Mouse (Mus musculus): Measurements from ENCODE around the gene Mpp5. TPM values are rescaled to one million over a fixed set of nuclear protein-coding genes. Genes with fewer than 3 reads are reported as not detected.

The Mpp5 gene
- polyA plus RNA-seq (2014; fragmentation: Nextera tagmentation; extraction: Ambion mirVana), result 22.2 and 23.7 TPM in 2 replicates

- H3K9ac ChIP-seq (replicated peaks; ENCODE audit: low read length), result peak within 1 kb of the TSS; percentile 88
- ATAC-seq (replicated peaks; ENCODE audit: insufficient number of reproducible peaks, low FRiP score, low TSS enrichment, low read depth) (peak; percentile 100), DNase-seq (ENCODE audit: low spot score) (peak; percentile 98)
- H3K9me3 ChIP-seq (replicated peaks; ENCODE audit: control insufficient read depth, low read length), result no peaks in the 10 kb centered on the region
- no peaks in the 10 kb centered on the region for H3K36me3 ChIP-seq (replicated peaks; ENCODE audit: control insufficient read depth, insufficient read depth, low read depth, low read length)
- H3K27me3 ChIP-seq (ENCODE audit: control insufficient read depth, insufficient read depth, low read length), result no peaks in the 10 kb centered on the region
- WGBS, result under 1% methylated on average over 72 of the region's 98 CpGs
- peak within 1 kb of the TSS; percentile 94 for H3K27ac ChIP-seq (replicated peaks; ENCODE audit: low read depth, low read length)
- H3K4me2 ChIP-seq (ENCODE audit: low read depth, low read length), result peak within 1 kb of the TSS; percentile 70
- peak within 1 kb of the TSS; percentile 86 for H3K4me3 ChIP-seq (ENCODE audit: low read depth, low read length)
- no peaks in the 10 kb centered on the region for H3K4me1 ChIP-seq (ENCODE audit: control insufficient read depth, insufficient read depth, low read length)
These were observed at the start of gene Mpp5 for GRCm38 (mm10) chr12:78748557-78749377. TSS of gene Mpp5 (plus strand) at chr12:78748907.

- DNase-seq (ENCODE audit: low spot score) (no peak), ATAC-seq (replicated peaks; ENCODE audit: insufficient number of reproducible peaks, low FRiP score, low TSS enrichment, low read depth) (no peak)
- Histone ChIP-seq H3K4me2 (ENCODE audit: low read depth, low read length) (no peak overlapping the region), H3K9ac (replicated peaks; ENCODE audit: low read length) (no peak overlapping the region), H3K27ac (replicated peaks; ENCODE audit: low read depth, low read length) (no peak overlapping the region), H3K9me3 (replicated peaks; ENCODE audit: control insufficient read depth, low read length) (no peaks in the 10 kb centered on the region), H3K4me3 (ENCODE audit: low read depth, low read length) (no peak overlapping the region), H3K4me1 (ENCODE audit: control insufficient read depth, insufficient read depth, low read length) (no peaks in the 10 kb centered on the region), H3K36me3 (replicated peaks; ENCODE audit: control insufficient read depth, insufficient read depth, low read depth, low read length) (no peaks in the 10 kb centered on the region), H3K27me3 (ENCODE audit: control insufficient read depth, insufficient read depth, low read length) (no peaks in the 10 kb centered on the region)
- 69% methylated on average over 2 of the region's 2 CpGs for WGBS
These were observed 30.9 kb upstream of the Mpp5 start for GRCm38 (mm10) chr12:78717783-78718182.

- Histone ChIP-seq H3K27me3 (ENCODE audit: control insufficient read depth, insufficient read depth, low read length) (no peaks in the 10 kb centered on the region), H3K9ac (replicated peaks; ENCODE audit: low read length) (no peak overlapping the region), H3K27ac (replicated peaks; ENCODE audit: low read depth, low read length) (no peak overlapping the region), H3K4me1 (ENCODE audit: control insufficient read depth, insufficient read depth, low read length) (no peaks in the 10 kb centered on the region), H3K4me3 (ENCODE audit: low read depth, low read length) (no peak overlapping the region), H3K9me3 (replicated peaks; ENCODE audit: control insufficient read depth, low read length) (no peaks in the 10 kb centered on the region), H3K4me2 (ENCODE audit: low read depth, low read length) (no peak overlapping the region), H3K36me3 (replicated peaks; ENCODE audit: control insufficient read depth, insufficient read depth, low read depth, low read length) (no peaks in the 10 kb centered on the region)
- WGBS, result 63% methylated on average over 4 of the region's 4 CpGs
- no peak for ATAC-seq (replicated peaks; ENCODE audit: insufficient number of reproducible peaks, low FRiP score, low TSS enrichment, low read depth)
- DNase-seq (ENCODE audit: low spot score), result no peak
These were observed 21.0 kb upstream of the Mpp5 start for GRCm38 (mm10) chr12:78727723-78728122.

GRCm38 (mm10) chr12:78739633-78740032 lies 9.1 kb upstream of the Mpp5 start:
- Histone ChIP-seq H3K9me3 (replicated peaks; ENCODE audit: control insufficient read depth, low read length) (no peaks in the 10 kb centered on the region), H3K27me3 (ENCODE audit: control insufficient read depth, insufficient read depth, low read length) (no peaks in the 10 kb centered on the region), H3K4me1 (ENCODE audit: control insufficient read depth, insufficient read depth, low read length) (no peaks in the 10 kb centered on the region), H3K36me3 (replicated peaks; ENCODE audit: control insufficient read depth, insufficient read depth, low read depth, low read length) (no peaks in the 10 kb centered on the region), H3K27ac (replicated peaks; ENCODE audit: low read depth, low read length) (no peak overlapping the region), H3K9ac (replicated peaks; ENCODE audit: low read length) (no peak overlapping the region), H3K4me2 (ENCODE audit: low read depth, low read length) (no peak overlapping the region), H3K4me3 (ENCODE audit: low read depth, low read length) (no peak overlapping the region)
- no peak for ATAC-seq (replicated peaks; ENCODE audit: insufficient number of reproducible peaks, low FRiP score, low TSS enrichment, low read depth)
- WGBS, result 58% methylated on average over 2 of the region's 2 CpGs
- no peak for DNase-seq (ENCODE audit: low spot score)

GRCm38 (mm10) chr12:78740289-78740688 lies 8.4 kb upstream of the Mpp5 start:
- no peak overlapping the region for H3K4me2 ChIP-seq (ENCODE audit: low read depth, low read length)
- H3K4me1 ChIP-seq (ENCODE audit: control insufficient read depth, insufficient read depth, low read length), result no peaks in the 10 kb centered on the region
- no peak overlapping the region for H3K9ac ChIP-seq (replicated peaks; ENCODE audit: low read length)
- H3K27ac ChIP-seq (replicated peaks; ENCODE audit: low read depth, low read length), result no peak overlapping the region
- no peaks in the 10 kb centered on the region for H3K9me3 ChIP-seq (replicated peaks; ENCODE audit: control insufficient read depth, low read length)
- no peak overlapping the region for H3K4me3 ChIP-seq (ENCODE audit: low read depth, low read length)
- no peaks in the 10 kb centered on the region for H3K27me3 ChIP-seq (ENCODE audit: control insufficient read depth, insufficient read depth, low read length)
- DNase-seq (ENCODE audit: low spot score) (no peak), ATAC-seq (replicated peaks; ENCODE audit: insufficient number of reproducible peaks, low FRiP score, low TSS enrichment, low read depth) (no peak)
- H3K36me3 ChIP-seq (replicated peaks; ENCODE audit: control insufficient read depth, insufficient read depth, low read depth, low read length), result no peaks in the 10 kb centered on the region
- 92% methylated on average over 2 of the region's 2 CpGs for WGBS

- Histone ChIP-seq H3K9me3 (replicated peaks; ENCODE audit: control insufficient read depth, low read length) (no peaks in the 10 kb centered on the region), H3K4me1 (ENCODE audit: control insufficient read depth, insufficient read depth, low read length) (no peaks in the 10 kb centered on the region), H3K27ac (replicated peaks; ENCODE audit: low read depth, low read length) (no peak overlapping the region), H3K4me2 (ENCODE audit: low read depth, low read length) (no peak overlapping the region), H3K4me3 (ENCODE audit: low read depth, low read length) (no peak overlapping the region), H3K36me3 (replicated peaks; ENCODE audit: control insufficient read depth, insufficient read depth, low read depth, low read length) (no peaks in the 10 kb centered on the region), H3K9ac (replicated peaks; ENCODE audit: low read length) (no peak overlapping the region), H3K27me3 (ENCODE audit: control insufficient read depth, insufficient read depth, low read length) (no peaks in the 10 kb centered on the region)
- no peak for DNase-seq (ENCODE audit: low spot score)
- no peak for ATAC-seq (replicated peaks; ENCODE audit: insufficient number of reproducible peaks, low FRiP score, low TSS enrichment, low read depth)
- 78% methylated on average over 6 of the region's 6 CpGs for WGBS
These were observed 2.5 kb upstream of the Mpp5 start for GRCm38 (mm10) chr12:78746226-78746625.

- no peak overlapping the region for H3K4me3 ChIP-seq (ENCODE audit: low read depth, low read length)
- H3K9ac ChIP-seq (replicated peaks; ENCODE audit: low read length), result no peak overlapping the region
- no peaks in the 10 kb centered on the region for H3K4me1 ChIP-seq (ENCODE audit: control insufficient read depth, insufficient read depth, low read length)
- H3K36me3 ChIP-seq (replicated peaks; ENCODE audit: control insufficient read depth, insufficient read depth, low read depth, low read length), result no peaks in the 10 kb centered on the region
- ATAC-seq (replicated peaks; ENCODE audit: insufficient number of reproducible peaks, low FRiP score, low TSS enrichment, low read depth) (no peak), DNase-seq (ENCODE audit: low spot score) (no peak)
- WGBS, result 56% methylated on average over 1 of the region's 1 CpGs
- no peak overlapping the region for H3K27ac ChIP-seq (replicated peaks; ENCODE audit: low read depth, low read length)
- H3K9me3 ChIP-seq (replicated peaks; ENCODE audit: control insufficient read depth, low read length), result no peaks in the 10 kb centered on the region
- H3K4me2 ChIP-seq (ENCODE audit: low read depth, low read length), result no peak overlapping the region
- no peaks in the 10 kb centered on the region for H3K27me3 ChIP-seq (ENCODE audit: control insufficient read depth, insufficient read depth, low read length)
These were observed 1.3 kb upstream of the Mpp5 start for GRCm38 (mm10) chr12:78747406-78747805.

GRCm38 (mm10) chr12:78748113-78748512 lies 594 bp upstream of the Mpp5 start:
- peak; percentile 36 for DNase-seq (ENCODE audit: low spot score)
- H3K27ac ChIP-seq (replicated peaks; ENCODE audit: low read depth, low read length), result no peak overlapping the region
- no peaks in the 10 kb centered on the region for H3K9me3 ChIP-seq (replicated peaks; ENCODE audit: control insufficient read depth, low read length)
- no peaks in the 10 kb centered on the region for H3K27me3 ChIP-seq (ENCODE audit: control insufficient read depth, insufficient read depth, low read length)
- no peaks in the 10 kb centered on the region for H3K36me3 ChIP-seq (replicated peaks; ENCODE audit: control insufficient read depth, insufficient read depth, low read depth, low read length)
- peak overlapping the region; percentile 66 for H3K9ac ChIP-seq (replicated peaks; ENCODE audit: low read length)
- H3K4me1 ChIP-seq (ENCODE audit: control insufficient read depth, insufficient read depth, low read length), result no peaks in the 10 kb centered on the region
- WGBS, result under 1% methylated on average over 10 of the region's 10 CpGs
- peak overlapping the region; percentile 86 for H3K4me3 ChIP-seq (ENCODE audit: low read depth, low read length)
- ATAC-seq (replicated peaks; ENCODE audit: insufficient number of reproducible peaks, low FRiP score, low TSS enrichment, low read depth), result no peak
- H3K4me2 ChIP-seq (ENCODE audit: low read depth, low read length), result peak overlapping the region; percentile 70

All from embryonic facial prominence, embryonic 11.5 days (tissue).